Mouse (Mus musculus): ENCODE results near the gene Tnf. TPM values are rescaled to one million over a fixed set of nuclear protein-coding genes. Genes with fewer than 3 reads are reported as not detected.
A peak's percentile ranks its signal among the peaks of the same experiment; 100 is the strongest.

Tnf gene
- polyA plus RNA-seq, 1 experiment from 2014 or later, result 0.33 TPM

DNA sequence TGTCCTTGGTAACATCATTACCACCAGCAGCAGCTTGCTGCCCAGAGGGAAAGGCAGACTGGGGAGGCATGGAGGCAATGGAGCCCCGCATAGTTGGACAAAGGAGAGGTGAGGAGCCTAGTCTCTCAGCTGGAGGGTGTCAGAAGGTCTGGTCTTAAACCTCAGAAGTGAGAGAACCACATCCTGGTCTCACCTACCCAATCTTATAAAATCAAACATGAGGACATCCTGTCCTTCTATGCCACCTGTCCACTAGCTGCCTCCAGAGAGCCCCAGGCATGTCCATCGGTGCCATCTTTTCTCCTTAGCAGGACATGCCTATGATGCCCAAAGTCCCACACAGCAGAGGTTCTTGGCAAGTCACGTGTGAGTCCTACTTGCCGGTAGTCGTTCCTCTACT lies 21.7 kb downstream of the Tnf start:
- H3K4me3 ChIP-seq, result no peak overlapping the region
- H3K9me3 ChIP-seq (replicated peaks), result no peaks in the 10 kb centered on the region
- H3K27me3 ChIP-seq (replicated peaks), result no peaks in the 10 kb centered on the region
- no peak overlapping the region for H3K9ac ChIP-seq
- H3K27ac ChIP-seq, result no peak overlapping the region
- ATAC-seq, result no peak
- no peaks in the 10 kb centered on the region for H3K36me3 ChIP-seq
- no peak overlapping the region for H3K4me2 ChIP-seq
- 62% methylated on average over 5 of the region's 5 CpGs for WGBS (ENCODE audit: insufficient replicate concordance)
- H3K4me1 ChIP-seq, result no peaks in the 10 kb centered on the region

DNA sequence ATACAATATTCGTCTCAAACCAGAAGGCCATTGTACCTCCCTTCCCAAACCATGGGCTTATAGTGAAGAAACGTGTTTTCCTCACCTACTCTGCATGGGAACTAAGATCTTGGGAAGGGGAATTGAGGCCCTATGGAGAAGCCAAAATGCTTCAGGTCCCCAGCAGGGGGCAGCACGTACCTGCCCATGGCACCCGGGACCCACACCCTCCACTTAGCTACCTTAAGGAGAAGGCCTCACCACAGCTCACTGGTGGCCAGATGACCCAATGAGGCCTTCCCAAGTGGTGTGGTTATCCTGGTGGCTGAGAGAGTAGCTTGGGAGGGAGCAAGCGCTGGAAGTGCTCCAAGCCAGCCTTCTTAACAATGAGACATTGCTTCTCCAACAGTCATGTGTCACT lies 23.3 kb downstream of the Tnf start:
- Histone ChIP-seq H3K4me1 (peaks cover 2% of the 10 kb centered on the region; the same call in 1 of the 2 replicates), H3K27me3 (replicated peaks) (no peaks in the 10 kb centered on the region), H3K9ac (no peak overlapping the region), H3K4me2 (no peak overlapping the region), H3K9me3 (replicated peaks) (no peaks in the 10 kb centered on the region), H3K4me3 (no peak overlapping the region), H3K36me3 (no peaks in the 10 kb centered on the region), H3K27ac (no peak overlapping the region)
- peak; percentile 65; the same call in 1 of the 2 replicates for ATAC-seq
- 7% methylated on average over 5 of the region's 5 CpGs for WGBS (ENCODE audit: insufficient replicate concordance)

DNA sequence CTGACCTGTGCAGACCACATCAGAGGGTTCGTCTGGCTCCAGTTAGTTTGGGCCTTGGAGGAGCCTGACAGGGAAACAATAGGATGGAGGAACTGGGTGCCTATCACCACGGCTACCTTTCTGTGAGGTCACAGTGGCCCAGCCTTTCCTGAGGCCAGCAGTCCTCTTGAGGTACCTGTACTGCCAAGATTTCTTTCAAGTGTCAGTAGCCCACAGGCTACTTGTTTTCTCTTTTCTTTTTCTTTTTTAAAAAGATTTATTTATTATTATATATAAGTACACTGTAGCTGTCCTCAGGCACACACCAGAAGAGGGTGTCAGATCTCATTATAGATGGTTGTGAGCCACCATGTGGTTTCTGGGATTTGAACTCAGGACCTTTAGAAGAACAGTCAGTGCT lies 25.8 kb downstream of the Tnf start, which contains the start of gene Aif1:
Aif1 (minus strand) TSS at position 101 of the 400 bp plus-strand sequence.
- H3K36me3 ChIP-seq, result no peaks in the 10 kb centered on the region
- no peak within 1 kb of the TSS for H3K9ac ChIP-seq
- no peaks in the 10 kb centered on the region for H3K9me3 ChIP-seq (replicated peaks)
- no peak within 1 kb of the TSS for H3K4me3 ChIP-seq
- no peak within 1 kb of the TSS for H3K4me2 ChIP-seq
- no peak within 1 kb of the TSS for H3K27ac ChIP-seq
- no peak for ATAC-seq
- no peaks in the 10 kb centered on the region for H3K27me3 ChIP-seq (replicated peaks)
- 56% methylated on average over 2 of the region's 2 CpGs for WGBS (ENCODE audit: insufficient replicate concordance)
- H3K4me1 ChIP-seq, result peaks cover 4% of the 10 kb centered on the region; the same call in 1 of the 2 replicates

GRCm38 (mm10) chr17:35175382-35175781 lies 26.4 kb downstream of the Tnf start:
- no peak overlapping the region for H3K4me3 ChIP-seq
- H3K27ac ChIP-seq, result no peak overlapping the region
- ATAC-seq, result no peak
- H3K4me1 ChIP-seq, result peaks cover 4% of the 10 kb centered on the region; the same call in 1 of the 2 replicates
- no peaks in the 10 kb centered on the region for H3K27me3 ChIP-seq (replicated peaks)
- H3K4me2 ChIP-seq, result no peak overlapping the region
- no peaks in the 10 kb centered on the region for H3K36me3 ChIP-seq
- H3K9ac ChIP-seq, result no peak overlapping the region
- 67% methylated on average over 6 of the region's 6 CpGs for WGBS (ENCODE audit: insufficient replicate concordance)
- no peaks in the 10 kb centered on the region for H3K9me3 ChIP-seq (replicated peaks)

GRCm38 (mm10) chr17:35174201-35174977 lies 27.4 kb downstream of the Tnf start:
- Histone ChIP-seq H3K4me1 (peaks cover 4% of the 10 kb centered on the region; the same call in 1 of the 2 replicates), H3K27me3 (replicated peaks) (no peaks in the 10 kb centered on the region), H3K36me3 (no peaks in the 10 kb centered on the region), H3K4me2 (no peak overlapping the region), H3K27ac (no peak overlapping the region), H3K9me3 (replicated peaks) (no peaks in the 10 kb centered on the region), H3K9ac (no peak overlapping the region), H3K4me3 (no peak overlapping the region)
- 53% methylated on average over 8 of the region's 8 CpGs for WGBS (ENCODE audit: insufficient replicate concordance)
- ATAC-seq, result no peak

DNA sequence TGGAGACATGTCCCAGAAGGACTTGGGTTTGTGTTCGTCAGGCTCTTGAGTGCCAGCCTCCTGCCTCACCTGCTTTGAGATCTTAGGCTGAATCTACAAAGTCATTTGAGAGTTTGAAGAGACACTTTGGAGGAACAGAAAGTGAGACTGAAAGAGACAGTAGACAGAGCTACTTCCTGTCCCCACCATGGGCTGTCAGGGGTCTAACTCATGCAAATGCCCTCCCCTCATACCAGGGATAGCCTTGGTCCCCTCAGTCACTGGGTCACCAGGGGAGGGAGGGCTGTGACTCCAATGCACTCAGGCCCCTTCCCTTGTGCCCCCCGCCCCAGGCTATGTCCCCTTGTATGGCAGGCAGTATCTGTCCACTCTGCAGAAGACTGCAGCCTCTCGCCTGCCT lies 28.5 kb downstream of the Tnf start:
- no peak overlapping the region for H3K27ac ChIP-seq
- no peaks in the 10 kb centered on the region for H3K27me3 ChIP-seq (replicated peaks)
- H3K4me3 ChIP-seq, result no peak overlapping the region
- peaks cover 4% of the 10 kb centered on the region; the same call in 1 of the 2 replicates for H3K4me1 ChIP-seq
- no peak for ATAC-seq
- WGBS (ENCODE audit: insufficient replicate concordance), result 52% methylated on average over 3 of the region's 3 CpGs
- H3K4me2 ChIP-seq, result no peak overlapping the region
- no peaks in the 10 kb centered on the region for H3K9me3 ChIP-seq (replicated peaks)
- H3K9ac ChIP-seq, result no peak overlapping the region
- H3K36me3 ChIP-seq, result no peaks in the 10 kb centered on the region

GRCm38 (mm10) chr17:35172445-35173234 lies 29.2 kb downstream of the Tnf start:
- WGBS (ENCODE audit: insufficient replicate concordance), result 52% methylated on average over 11 of the region's 11 CpGs
- H3K9me3 ChIP-seq (replicated peaks), result no peaks in the 10 kb centered on the region
- ATAC-seq, result no peak

GRCm38 (mm10) chr17:35168541-35169207 lies 33.1 kb downstream of the Tnf start:
- 10% methylated on average over 4 of the region's 4 CpGs for WGBS (ENCODE audit: insufficient replicate concordance)
- H3K4me1 ChIP-seq, result peaks cover 16% of the 10 kb centered on the region
- no peak overlapping the region for H3K27ac ChIP-seq
- no peak for ATAC-seq
- no peaks in the 10 kb centered on the region for H3K36me3 ChIP-seq
- H3K9ac ChIP-seq, result no peak overlapping the region
- H3K9me3 ChIP-seq (replicated peaks), result no peaks in the 10 kb centered on the region
- no peak overlapping the region for H3K4me3 ChIP-seq
- no peaks in the 10 kb centered on the region for H3K27me3 ChIP-seq (replicated peaks)
- H3K4me2 ChIP-seq, result no peak overlapping the region

More at GRCm38 (mm10) chr17:35172445-35173234, 29.2 kb downstream of the Tnf start:
- no peak overlapping the region for H3K4me3 ChIP-seq
- no peaks in the 10 kb centered on the region for H3K36me3 ChIP-seq
- no peak overlapping the region; the same call in 1 of the 2 replicates for H3K9ac ChIP-seq
- no peak overlapping the region for H3K27ac ChIP-seq
- peaks cover 4% of the 10 kb centered on the region; the same call in 1 of the 2 replicates for H3K4me1 ChIP-seq
- no peak overlapping the region for H3K4me2 ChIP-seq
- H3K27me3 ChIP-seq (replicated peaks), result no peaks in the 10 kb centered on the region

- Histone ChIP-seq H3K4me3 (no peak overlapping the region), H3K36me3 (peaks cover 1% of the 10 kb centered on the region), H3K9me3 (replicated peaks) (no peaks in the 10 kb centered on the region), H3K4me1 (peaks cover 21% of the 10 kb centered on the region), H3K9ac (no peak overlapping the region), H3K27ac (no peak overlapping the region), H3K27me3 (replicated peaks) (no peaks in the 10 kb centered on the region), H3K4me2 (no peak overlapping the region)
- ATAC-seq, result no peak
- WGBS (ENCODE audit: insufficient replicate concordance), result 64% methylated on average over 7 of the region's 7 CpGs
Measured at GRCm38 (mm10) chr17:35167794-35168193, 34.0 kb downstream of the Tnf start.

GRCm38 (mm10) chr17:35166352-35167035 lies 35.3 kb downstream of the Tnf start:
- H3K4me1 ChIP-seq, result peaks cover 34% of the 10 kb centered on the region
- H3K36me3 ChIP-seq, result peaks cover 14% of the 10 kb centered on the region
- no peak overlapping the region; the same call in 1 of the 2 replicates for H3K9ac ChIP-seq
- H3K27me3 ChIP-seq (replicated peaks), result no peaks in the 10 kb centered on the region
- peak overlapping the region; percentile 78 for H3K4me2 ChIP-seq
- no peaks in the 10 kb centered on the region for H3K9me3 ChIP-seq (replicated peaks)
- peak overlapping the region; percentile 8; the same call in 1 of the 2 replicates for H3K27ac ChIP-seq
- peak overlapping the region; percentile 96; the same call in 1 of the 2 replicates for H3K4me3 ChIP-seq
- WGBS (ENCODE audit: insufficient replicate concordance), result 74% methylated on average over 8 of the region's 8 CpGs
- ATAC-seq, result no peak

DNA sequence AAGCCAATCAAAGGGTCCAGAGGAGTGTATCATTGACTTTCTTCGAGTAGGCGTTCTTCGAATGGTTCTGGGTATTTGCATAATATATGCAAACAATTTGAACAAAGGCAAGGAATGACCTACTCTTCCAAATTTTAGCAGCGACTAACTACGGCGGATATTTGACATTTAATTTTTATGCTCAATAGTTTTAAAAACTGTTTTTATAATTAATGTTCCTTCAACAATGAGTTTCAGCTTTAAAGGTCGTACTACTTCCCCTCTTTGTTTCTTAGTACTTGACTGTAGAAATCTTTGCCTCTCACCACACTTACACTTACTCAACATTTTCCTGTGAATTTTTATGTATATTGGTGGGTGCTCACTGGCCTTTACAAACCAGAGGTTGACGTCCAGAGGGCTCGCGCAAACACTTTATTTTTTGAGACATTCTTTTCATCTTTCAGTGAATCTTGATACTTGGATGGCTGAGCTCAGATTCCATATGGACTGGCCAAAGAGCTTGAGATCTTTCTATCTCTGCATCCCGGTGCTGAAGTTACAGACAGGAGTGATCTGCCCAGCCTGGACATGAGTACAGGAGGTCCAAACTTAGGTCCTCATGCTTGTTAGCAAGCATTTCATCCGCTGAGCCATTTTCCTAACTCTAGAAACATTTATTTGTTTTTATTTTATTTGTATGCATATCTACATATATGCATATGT lies 36.2 kb downstream of the Tnf start:
- Histone ChIP-seq H3K9me3 (replicated peaks) (no peaks in the 10 kb centered on the region), H3K27ac (peak overlapping the region; percentile 95), H3K9ac (peak overlapping the region; percentile 57), H3K4me1 (peaks cover 39% of the 10 kb centered on the region), H3K27me3 (replicated peaks) (no peaks in the 10 kb centered on the region), H3K4me2 (peak overlapping the region; percentile 78), H3K36me3 (peaks cover 23% of the 10 kb centered on the region), H3K4me3 (peak overlapping the region; percentile 96)
- peak; percentile 80 for ATAC-seq
- WGBS (ENCODE audit: insufficient replicate concordance), result 27% methylated on average over 12 of the region's 12 CpGs

Data from liver, embryonic 12.5 days (tissue).